Mouse (Mus musculus): ENCODE measurements around the gene Chac1.

GRCm38 (mm10) chr2:119355089-119355488 is 4.1 kb downstream of the Chac1 start:
- TF ChIP-seq POLR2A (IDR thresholded peaks at IDR 0.05; ENCODE audit: low read depth, low read length) (no peak), CTCF (IDR thresholded peaks at IDR 0.05; ENCODE audit: extremely low read depth, insufficient read length, insufficient replicate concordance, low read depth, low read length) (no peak)

Measured in small intestine, adult 2 months (tissue).